Mouse (Mus musculus): ENCODE results near the gene Depdc1b.

Gene Depdc1b

GRCm38 (mm10) chr13:108426322-108426721, 110.2 kb downstream of the Depdc1b start:
- Histone ChIP-seq H3K36me3 (ENCODE audit: control insufficient read depth, insufficient read depth, low read length, poor library complexity, severe bottlenecking) (no peaks in the 10 kb centered on the region), H3K27me3 (ENCODE audit: control insufficient read depth, insufficient read depth, low read length, poor library complexity, severe bottlenecking) (no peaks in the 10 kb centered on the region)
- DNase-seq (ENCODE audit: low read depth, low spot score), result no peak

- no peak for DNase-seq (ENCODE audit: low read depth, low spot score)
- H3K36me3 ChIP-seq (ENCODE audit: control insufficient read depth, insufficient read depth, low read length, poor library complexity, severe bottlenecking), result no peaks in the 10 kb centered on the region
- H3K27me3 ChIP-seq (ENCODE audit: control insufficient read depth, insufficient read depth, low read length, poor library complexity, severe bottlenecking), result no peaks in the 10 kb centered on the region
Measured at GRCm38 (mm10) chr13:108428809-108429208, 112.7 kb downstream of the Depdc1b start.

- no peak for DNase-seq (ENCODE audit: low read depth, low spot score)
- Histone ChIP-seq H3K36me3 (ENCODE audit: control insufficient read depth, insufficient read depth, low read length, poor library complexity, severe bottlenecking) (no peaks in the 10 kb centered on the region), H3K27me3 (ENCODE audit: control insufficient read depth, insufficient read depth, low read length, poor library complexity, severe bottlenecking) (no peaks in the 10 kb centered on the region)
Measured at GRCm38 (mm10) chr13:108429623-108430022, 113.5 kb downstream of the Depdc1b start.

- Histone ChIP-seq H3K36me3 (ENCODE audit: control insufficient read depth, insufficient read depth, low read length, poor library complexity, severe bottlenecking) (no peaks in the 10 kb centered on the region), H3K27me3 (ENCODE audit: control insufficient read depth, insufficient read depth, low read length, poor library complexity, severe bottlenecking) (no peaks in the 10 kb centered on the region)
- DNase-seq (ENCODE audit: low read depth, low spot score), result no peak
Measured at GRCm38 (mm10) chr13:108431776-108432175, 115.6 kb downstream of the Depdc1b start.

- no peaks in the 10 kb centered on the region for H3K27me3 ChIP-seq (ENCODE audit: control insufficient read depth, insufficient read depth, low read length, poor library complexity, severe bottlenecking)
- no peaks in the 10 kb centered on the region for H3K36me3 ChIP-seq (ENCODE audit: control insufficient read depth, insufficient read depth, low read length, poor library complexity, severe bottlenecking)
- no peak for DNase-seq (ENCODE audit: low read depth, low spot score)
Measured at GRCm38 (mm10) chr13:108435687-108436086, 119.6 kb downstream of the Depdc1b start.

GRCm38 (mm10) chr13:108437424-108437823, 121.3 kb downstream of the Depdc1b start:
- Histone ChIP-seq H3K27me3 (ENCODE audit: control insufficient read depth, insufficient read depth, low read length, poor library complexity, severe bottlenecking) (no peaks in the 10 kb centered on the region), H3K36me3 (ENCODE audit: control insufficient read depth, insufficient read depth, low read length, poor library complexity, severe bottlenecking) (no peaks in the 10 kb centered on the region)
- no peak for DNase-seq (ENCODE audit: low read depth, low spot score)

- Histone ChIP-seq H3K36me3 (ENCODE audit: control insufficient read depth, insufficient read depth, low read length, poor library complexity, severe bottlenecking) (no peaks in the 10 kb centered on the region), H3K27me3 (ENCODE audit: control insufficient read depth, insufficient read depth, low read length, poor library complexity, severe bottlenecking) (no peaks in the 10 kb centered on the region)
- no peak for DNase-seq (ENCODE audit: low read depth, low spot score)
Measured at GRCm38 (mm10) chr13:108439012-108439411, 122.9 kb downstream of the Depdc1b start.

GRCm38 (mm10) chr13:108448348-108448931, 132.3 kb downstream of the Depdc1b start:
- no peaks in the 10 kb centered on the region for H3K27me3 ChIP-seq (ENCODE audit: control insufficient read depth, insufficient read depth, low read length, poor library complexity, severe bottlenecking)
- no peak for DNase-seq (ENCODE audit: low read depth, low spot score)
- H3K36me3 ChIP-seq (ENCODE audit: control insufficient read depth, insufficient read depth, low read length, poor library complexity, severe bottlenecking), result no peaks in the 10 kb centered on the region

GRCm38 (mm10) chr13:108449116-108450097, 133.3 kb downstream of the Depdc1b start, which contains the start of gene Pde4d:
TSS of gene Pde4d (plus strand) at chr13:108449948.
- no peak for DNase-seq (ENCODE audit: low read depth, low spot score)

GRCm38 (mm10) chr13:108451122-108451521, 135.0 kb downstream of the Depdc1b start:
- Histone ChIP-seq H3K36me3 (ENCODE audit: control insufficient read depth, insufficient read depth, low read length, poor library complexity, severe bottlenecking) (no peaks in the 10 kb centered on the region), H3K27me3 (ENCODE audit: control insufficient read depth, insufficient read depth, low read length, poor library complexity, severe bottlenecking) (no peaks in the 10 kb centered on the region)
- DNase-seq (ENCODE audit: low read depth, low spot score), result no peak

More at GRCm38 (mm10) chr13:108449116-108450097, 133.3 kb downstream of the Depdc1b start, which contains the start of gene Pde4d:
- no peaks in the 10 kb centered on the region for H3K27me3 ChIP-seq (ENCODE audit: control insufficient read depth, insufficient read depth, low read length, poor library complexity, severe bottlenecking)
- H3K36me3 ChIP-seq (ENCODE audit: control insufficient read depth, insufficient read depth, low read length, poor library complexity, severe bottlenecking), result no peaks in the 10 kb centered on the region

- Histone ChIP-seq H3K36me3 (ENCODE audit: control insufficient read depth, insufficient read depth, low read length, poor library complexity, severe bottlenecking) (no peaks in the 10 kb centered on the region), H3K27me3 (ENCODE audit: control insufficient read depth, insufficient read depth, low read length, poor library complexity, severe bottlenecking) (no peaks in the 10 kb centered on the region)
- DNase-seq (ENCODE audit: low read depth, low spot score), result no peak
Measured at GRCm38 (mm10) chr13:108453064-108453919, 137.2 kb downstream of the Depdc1b start.
